Mouse (Mus musculus) urinary bladder, postnatal 36 days (tissue): ENCODE results near the gene Palmd.

Experiments used
- DNase-seq, 2 experiments: peaks; one replicate each; pipeline ENCODE4 v3.0.0; 2022; ENCODE audit warnings: low spot score in 2 of 2, mixed read lengths in 1 of 2

Palmd gene

GRCm38 (mm10) chr3:116968540-116968997, at the start of gene Palmd:
TSS of gene Palmd (minus strand) at chr3:116968987.
- peak; percentile 18 to 57 for DNase-seq

- DNase-seq = no peak
Observed at GRCm38 (mm10) chr3:117010182-117010581, 41.4 kb upstream of the Palmd start.

- DNase-seq = no peak
Observed at GRCm38 (mm10) chr3:117007340-117007739, 38.6 kb upstream of the Palmd start.

- no peak for DNase-seq
Observed at GRCm38 (mm10) chr3:117006636-117007035, 37.8 kb upstream of the Palmd start.

GRCm38 (mm10) chr3:117003379-117003778, 34.6 kb upstream of the Palmd start:
- DNase-seq = no peak

GRCm38 (mm10) chr3:117001686-117002485, 33.1 kb upstream of the Palmd start:
- no peak for DNase-seq

- DNase-seq = no peak
Observed at GRCm38 (mm10) chr3:116993011-116993410, 24.2 kb upstream of the Palmd start.

GRCm38 (mm10) chr3:116991180-116991579, 22.4 kb upstream of the Palmd start:
- no peak for DNase-seq

- no peak for DNase-seq
Observed at GRCm38 (mm10) chr3:116988221-116988620, 19.4 kb upstream of the Palmd start.

GRCm38 (mm10) chr3:116986451-116986850, 17.7 kb upstream of the Palmd start:
- no peak for DNase-seq

GRCm38 (mm10) chr3:116985741-116986140, 17.0 kb upstream of the Palmd start:
- DNase-seq = no peak

GRCm38 (mm10) chr3:116985042-116985455, 16.3 kb upstream of the Palmd start:
- DNase-seq = no peak

GRCm38 (mm10) chr3:116981811-116982575, 13.2 kb upstream of the Palmd start:
- no peak for DNase-seq

- DNase-seq = no peak
Observed at GRCm38 (mm10) chr3:116969786-116970185, 999 bp upstream of the Palmd start.

- DNase-seq = no peak
Observed at GRCm38 (mm10) chr3:116969003-116969402, 216 bp upstream of the Palmd start.

- no peak for DNase-seq
Observed at GRCm38 (mm10) chr3:116967967-116968366, 820 bp downstream of the Palmd start, which contains the start of gene 4930455H04Rik. TSS of gene 4930455H04Rik (plus strand) at chr3:116968267.

GRCm38 (mm10) chr3:116967436-116967835, 1.4 kb downstream of the Palmd start:
- no peak for DNase-seq

- DNase-seq = peak in 1 of 2 experiments; percentile 31
Observed at GRCm38 (mm10) chr3:116966800-116967199, 2.0 kb downstream of the Palmd start.

GRCm38 (mm10) chr3:116966225-116966624, 2.6 kb downstream of the Palmd start:
- DNase-seq = peak in 1 of 2 experiments; percentile 37

GRCm38 (mm10) chr3:116964426-116964825, 4.4 kb downstream of the Palmd start:
- peak; percentile 24 to 58 for DNase-seq

- DNase-seq = no peak
Observed at GRCm38 (mm10) chr3:116963213-116963612, 5.6 kb downstream of the Palmd start.

GRCm38 (mm10) chr3:116961354-116962142, 7.2 kb downstream of the Palmd start:
- no peak for DNase-seq
